Mouse (Mus musculus) adrenal gland, postnatal 4 days (tissue): Measurements from ENCODE around the gene Olfr1288. TPM values are rescaled to one million over a fixed set of nuclear protein-coding genes. Genes with fewer than 3 reads are reported as not detected.

ENCODE experiments used
- DNase-seq, 2 experiments: peaks; one replicate each; pipeline ENCODE4 v3.0.0; 2021 to 2022; ENCODE audit warnings: low spot score in 2 of 2, mixed read lengths in 2 of 2
- long read RNA-seq, 2 experiments: library from polyadenylated mRNA; stranded (forward); transcript quantifications; one replicate each; pipeline ENCODE4 v2.0.0; 2021
- total RNA-seq, 2 experiments: library from RNA; stranded (reverse); gene quantifications; 2 replicates each; pipeline ENCODE4 v1.2.3; 2021

Olfr1288 gene
- not detected for total RNA-seq
- long read RNA-seq, experiment 1: 0 reads
- long read RNA-seq, experiment 2: 0 reads

DNA sequence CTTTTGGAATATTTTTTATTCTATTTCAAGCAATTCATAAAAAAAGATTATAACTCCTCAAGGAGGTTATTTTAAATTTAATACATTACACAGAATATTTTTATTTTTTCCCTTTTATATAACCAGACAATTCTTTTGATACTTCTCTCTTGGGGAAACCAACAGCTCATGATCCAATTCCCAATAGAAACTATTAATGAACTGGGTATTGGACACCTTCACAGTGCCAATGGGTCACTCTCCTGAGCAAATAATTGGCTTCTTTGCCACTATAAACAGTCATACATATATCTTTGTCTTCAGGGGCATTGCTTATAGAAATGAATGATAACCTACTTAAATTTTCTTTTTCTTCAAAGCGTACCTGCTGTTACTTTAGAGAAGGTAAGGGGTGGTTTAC, at the start of gene Olfr1288:
TSS of gene Olfr1288 (plus strand) at position 301 of the 400 bp plus-strand sequence.
- no peak for DNase-seq

- DNase-seq: no peak
Observed at GRCm38 (mm10) chr2:111448842-111449241, 25.1 kb upstream of the Olfr1288 start, which contains the start of gene Olfr1287. Gene Olfr1287 (plus strand): TSS chr2:111449142.

- DNase-seq: no peak
Observed at GRCm38 (mm10) chr2:111480519-111480918, 6.6 kb downstream of the Olfr1288 start, which contains the start of gene Olfr1289. Gene Olfr1289 (plus strand): TSS chr2:111480819.

DNA sequence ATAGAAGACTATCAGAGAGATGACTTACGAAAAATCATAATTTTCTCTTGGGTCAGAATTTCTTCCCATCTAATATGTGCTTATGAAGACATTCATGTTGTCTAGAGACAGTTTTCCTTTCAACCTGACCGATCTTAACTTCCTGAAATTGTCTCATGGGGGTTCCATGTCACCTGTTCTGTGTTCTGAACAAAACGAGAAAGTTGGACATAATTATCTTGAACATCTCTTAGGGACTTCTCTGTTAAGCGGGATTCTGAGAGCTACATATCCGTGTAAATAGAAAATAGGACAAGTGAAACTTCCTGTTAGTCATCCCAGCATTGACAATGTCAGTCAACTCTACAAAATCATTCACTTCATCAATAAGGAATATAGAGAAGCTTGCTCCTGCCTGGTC, 19.8 kb downstream of the Olfr1288 start, which contains the start of gene Olfr1290:
TSS of gene Olfr1290 (minus strand) at position 101 of the 400 bp plus-strand sequence.
- DNase-seq: no peak

GRCm38 (mm10) chr2:111496880-111497279, 23.0 kb downstream of the Olfr1288 start, which contains the start of gene Olfr1291-ps1:
Gene Olfr1291-ps1 (plus strand): TSS chr2:111497180.
- DNase-seq: no peak

DNA sequence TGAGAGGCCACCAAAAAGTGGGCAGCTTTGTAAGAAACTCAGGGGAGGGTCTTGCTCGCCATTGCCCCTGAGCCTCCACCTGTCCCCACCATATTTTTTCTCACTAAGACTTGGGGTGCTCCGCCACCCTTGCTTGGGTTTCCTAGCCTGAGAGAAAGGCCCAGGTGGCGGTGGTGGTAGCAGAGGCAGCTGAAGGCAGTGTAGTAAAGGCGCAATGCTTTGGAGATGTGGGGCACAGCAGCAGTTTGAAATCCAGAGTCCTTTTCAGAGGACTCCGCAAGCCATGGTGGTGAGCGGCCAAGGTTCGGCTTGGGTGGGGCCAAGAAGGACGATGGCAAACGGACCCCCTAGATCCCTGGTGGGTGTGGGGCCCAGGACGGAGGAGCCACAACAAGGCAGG, 43.5 kb downstream of the Olfr1288 start:
- DNase-seq: no peak

DNA sequence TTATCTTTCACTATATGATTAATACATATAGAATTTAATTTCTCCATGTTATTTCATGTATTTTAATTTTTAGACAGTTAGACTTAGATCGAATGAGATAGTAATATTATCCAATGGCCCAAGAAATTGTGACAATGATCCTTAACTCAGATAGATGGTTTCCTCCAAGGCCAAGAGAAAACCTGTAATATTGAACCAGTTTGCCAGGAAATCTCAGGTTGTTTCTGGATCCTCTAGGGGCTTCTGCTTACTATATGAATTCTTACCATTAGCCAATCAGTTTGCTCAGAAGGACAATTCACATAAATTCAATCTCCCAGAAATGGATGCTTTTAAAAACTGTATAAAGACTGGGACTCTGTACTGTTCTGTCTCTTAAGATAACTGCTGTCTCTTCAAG, 51.0 kb downstream of the Olfr1288 start, which contains the start of gene Olfr1293-ps:
TSS of gene Olfr1293-ps (plus strand) at position 301 of the 400 bp plus-strand sequence.
- no peak for DNase-seq

Other genes with a start within 250 kb of the Olfr1288 start
- not detected for gene 4930430A15Rik, start 244.5 kb upstream of the Olfr1288 start, total RNA-seq
- gene Olfr1275, start 238.8 kb upstream of the Olfr1288 start, total RNA-seq: not detected
- gene Olfr1276, start 219.6 kb upstream of the Olfr1288 start, total RNA-seq: not detected
- gene Olfr1277, start 200.0 kb upstream of the Olfr1288 start, total RNA-seq: not detected
- not detected for gene Olfr1278, start 184.0 kb upstream of the Olfr1288 start, total RNA-seq
- not detected for gene Olfr1279, start 173.5 kb upstream of the Olfr1288 start, total RNA-seq
- gene Olfr1280, start 160.1 kb upstream of the Olfr1288 start, total RNA-seq: not detected
- not detected for gene Olfr1281, start 147.6 kb upstream of the Olfr1288 start, total RNA-seq
- gene Olfr1282, start 138.0 kb upstream of the Olfr1288 start, total RNA-seq: not detected
- not detected for gene Olfr1283, start 107.3 kb upstream of the Olfr1288 start, total RNA-seq
- not detected for gene Olfr1284, start 98.6 kb upstream of the Olfr1288 start, total RNA-seq
- not detected for gene Olfr1286, start 51.0 kb upstream of the Olfr1288 start, total RNA-seq
- gene Olfr1287, start 25.0 kb upstream of the Olfr1288 start, total RNA-seq: not detected
- gene Olfr1289, start 6.7 kb downstream of the Olfr1288 start, total RNA-seq: not detected
- not detected for gene Olfr1290, start 19.7 kb downstream of the Olfr1288 start, total RNA-seq
- gene Olfr1291-ps1, start 23.1 kb downstream of the Olfr1288 start, total RNA-seq: not detected
- gene Olfr1293-ps, start 51.1 kb downstream of the Olfr1288 start, total RNA-seq: not detected
- not detected for gene Olfr1294, start 66.2 kb downstream of the Olfr1288 start, total RNA-seq
- gene Olfr1295, start 95.6 kb downstream of the Olfr1288 start, total RNA-seq: not detected
- gene Olfr1297, start 152.4 kb downstream of the Olfr1288 start, total RNA-seq: not detected
- not detected for gene Olfr1298, start 175.1 kb downstream of the Olfr1288 start, total RNA-seq
- not detected for gene Olfr1299, start 187.3 kb downstream of the Olfr1288 start, total RNA-seq